8 mouse cellular contexts compared by ENCODE assay signal in genomic region chr12:82105184-82106031, GRCm38 (mm10).
DNase-seq lines count a peak whose midpoint lies in the region.
"Had no signal": no experiment of that assay in that cellular context is flagged by ENCODE, and none has a peak within 500 bp of the region (broad histone marks: within the 10 kb centered on the region; RNA-seq: fewer than 3 reads in every experiment).

No protein-coding gene starts in this region.

- DNase-seq in 3T3-L1 (ENCODE audit: low read depth, low spot score) (peak; percentile 12), MN1 (ENCODE audit: low spot score) (peak; percentile 55)
- DNase-seq in frontal cortex, postnatal 36 days (ENCODE audit: low spot score in 2 of 2), result peak; percentile 74 to 85
- DNase-seq in left cerebral cortex, adult 18-20 months (ENCODE audit: low spot score in 2 of 2), result peak; percentile 73 to 78
- DNase-seq in urinary bladder, postnatal 4 days (ENCODE audit: low spot score in 2 of 2), result no peak
- no peak for DNase-seq in embryo, embryonic 10 days (ENCODE audit: low spot score)
- no peak for DNase-seq in adrenal gland, postnatal 36 days
- DNase-seq: adrenal gland, postnatal 14 days had no signal

Comparison
In these comparisons a context has a peak if more than half of its experiments do, and no peak if none do; other contexts are left out.
1. DNase-seq: peak in 3T3-L1 (single experiment), MN1 (single experiment), frontal cortex, postnatal 36 days (2 of 2) and left cerebral cortex, adult 18-20 months (2 of 2); none in urinary bladder, postnatal 4 days (0 of 2), embryo, embryonic 10 days (single experiment) and adrenal gland, postnatal 36 days (0 of 2).